Mouse (Mus musculus): ENCODE data around the gene Mier3. TPM values are rescaled to one million over a fixed set of nuclear protein-coding genes. Genes with fewer than 3 reads are reported as not detected.

Gene Mier3
- polyA plus RNA-seq, 1 experiment from 2014 or later, result 14.3 TPM

DNA sequence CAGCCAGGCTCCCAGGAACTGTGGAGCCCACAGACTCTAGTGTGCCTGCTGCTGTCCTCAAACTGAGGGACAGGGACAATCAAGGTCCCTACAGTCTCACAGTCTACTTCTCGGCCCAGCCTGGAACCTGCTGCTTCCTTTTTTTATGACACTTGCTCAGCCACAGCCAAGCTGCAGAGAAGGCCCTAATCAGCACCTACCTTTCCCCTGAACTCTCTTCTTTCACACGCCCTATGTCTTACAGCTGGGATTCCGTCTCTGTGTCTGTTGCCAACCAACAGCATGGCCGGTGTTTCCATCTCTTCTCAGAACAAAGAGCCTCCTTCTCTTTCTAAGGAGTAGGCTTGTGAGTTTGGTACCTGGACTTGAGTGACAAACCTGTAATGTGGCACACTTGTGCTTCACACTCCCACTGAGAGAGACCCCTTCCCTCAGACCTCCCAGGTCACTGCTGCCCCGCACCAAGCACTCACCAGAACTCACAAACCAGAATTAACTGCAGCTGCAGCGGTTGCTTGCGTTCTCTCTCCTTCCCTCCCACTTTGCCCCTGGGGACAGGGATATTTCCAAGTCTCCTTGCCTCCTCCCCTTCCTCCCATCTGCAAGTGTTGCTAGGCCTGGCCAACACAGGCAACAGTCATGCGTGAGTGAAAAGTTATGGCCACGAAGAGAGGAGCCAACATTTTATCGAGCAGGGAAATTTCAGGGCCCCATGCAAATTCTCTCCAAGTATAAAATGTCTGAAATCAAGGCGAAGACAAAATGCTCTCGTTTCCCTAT lies 22.1 kb upstream of the Mier3 start:
- Histone ChIP-seq H3K9me3 (replicated peaks) (no peaks in the 10 kb centered on the region), H3K4me1 (replicated peaks) (peaks cover 59% of the 10 kb centered on the region), H3K36me3 (replicated peaks) (no peaks in the 10 kb centered on the region), H3K27me3 (no peaks in the 10 kb centered on the region), H3K9ac (no peak overlapping the region), H3K4me2 (no peak overlapping the region), H3K27ac (replicated peaks) (peak overlapping the region; percentile 64), H3K4me3 (replicated peaks) (no peak overlapping the region)
- ATAC-seq (ENCODE audit: insufficient read depth), result no peak
- WGBS (ENCODE audit: insufficient replicate concordance), result 63% methylated on average over 12 of the region's 12 CpGs

DNA sequence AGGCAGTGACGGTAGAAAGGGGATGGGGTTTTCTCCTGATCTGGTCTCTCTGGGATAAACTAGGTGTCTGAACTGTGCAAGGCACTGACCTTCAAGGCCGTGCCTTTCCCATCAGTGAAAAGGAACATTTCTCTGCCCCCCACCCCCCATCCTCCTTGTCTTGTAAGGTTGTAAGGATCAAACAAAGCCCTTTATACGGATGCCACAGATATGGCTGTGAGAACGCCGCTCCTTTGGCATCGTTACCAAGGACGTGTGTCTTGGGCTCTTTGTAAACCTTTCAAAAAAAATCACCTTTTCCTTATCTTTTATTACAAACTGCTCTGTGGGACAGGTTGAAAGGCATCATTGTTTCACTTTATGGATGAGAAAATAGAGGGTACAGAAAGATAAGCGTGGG lies 21.3 kb upstream of the Mier3 start:
- no peak overlapping the region for H3K27ac ChIP-seq (replicated peaks)
- H3K36me3 ChIP-seq (replicated peaks), result no peaks in the 10 kb centered on the region
- H3K4me3 ChIP-seq (replicated peaks), result no peak overlapping the region
- no peak overlapping the region for H3K9ac ChIP-seq
- H3K27me3 ChIP-seq, result 0 out of 2 replicates have a peak, but pooled peaks cover 2% of the 10 kb centered on the region
- H3K9me3 ChIP-seq (replicated peaks), result no peaks in the 10 kb centered on the region
- no peak overlapping the region for H3K4me2 ChIP-seq
- ATAC-seq (ENCODE audit: insufficient read depth), result no peak
- peaks cover 59% of the 10 kb centered on the region for H3K4me1 ChIP-seq (replicated peaks)
- 80% methylated on average over 8 of the region's 8 CpGs for WGBS (ENCODE audit: insufficient replicate concordance)

DNA sequence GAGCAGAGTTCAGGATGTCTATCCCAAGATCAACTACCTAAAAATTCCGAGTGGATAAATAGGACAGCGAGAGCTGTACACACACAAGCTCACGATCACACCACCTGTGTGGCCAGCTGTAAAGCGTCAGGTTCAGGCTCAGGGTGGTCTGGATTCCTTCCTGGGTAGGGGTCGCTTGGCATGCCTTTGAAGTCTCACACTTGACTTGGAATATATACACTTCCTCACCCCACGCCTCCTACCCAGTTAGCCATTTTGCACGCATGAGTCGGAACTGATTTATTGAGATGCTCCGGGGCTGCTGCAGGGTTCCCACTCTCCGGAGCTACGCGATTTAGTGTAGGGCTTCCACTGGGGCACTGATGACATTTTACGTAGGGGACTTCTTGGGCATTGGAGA lies 20.7 kb upstream of the Mier3 start:
- 81% methylated on average over 13 of the region's 13 CpGs for WGBS (ENCODE audit: insufficient replicate concordance)
- H3K27me3 ChIP-seq, result 0 out of 2 replicates have a peak, but pooled peaks cover 7% of the 10 kb centered on the region
- peaks cover 55% of the 10 kb centered on the region for H3K4me1 ChIP-seq (replicated peaks)

DNA sequence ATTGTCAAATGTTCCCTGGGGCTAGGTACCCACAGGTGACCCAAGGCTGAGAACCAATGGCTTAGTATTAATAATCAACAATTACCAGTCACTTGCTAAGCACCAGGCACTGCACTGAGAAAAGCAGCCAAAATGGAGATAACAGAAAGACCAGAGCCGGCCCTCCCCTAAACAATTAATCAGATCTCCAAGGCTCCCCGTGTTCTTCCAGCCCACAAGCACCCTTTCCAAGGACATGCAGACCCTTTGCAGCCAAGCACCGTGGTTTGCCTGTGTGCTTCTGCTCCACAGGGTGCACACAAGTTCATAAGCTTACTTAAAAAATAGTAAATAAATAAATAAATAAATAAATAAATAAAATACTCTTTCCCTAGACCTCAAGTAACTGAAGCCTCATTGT lies 20.2 kb upstream of the Mier3 start:
- H3K9me3 ChIP-seq (replicated peaks), result no peaks in the 10 kb centered on the region
- WGBS (ENCODE audit: insufficient replicate concordance), result 26% methylated on average over 3 of the region's 3 CpGs
- H3K4me1 ChIP-seq (replicated peaks), result peaks cover 50% of the 10 kb centered on the region
- no peak for ATAC-seq (ENCODE audit: insufficient read depth)
- no peak overlapping the region for H3K4me3 ChIP-seq (replicated peaks)
- H3K27me3 ChIP-seq, result 0 out of 2 replicates have a peak, but pooled peaks cover 12% of the 10 kb centered on the region
- no peaks in the 10 kb centered on the region for H3K36me3 ChIP-seq (replicated peaks)
- no peak overlapping the region for H3K27ac ChIP-seq (replicated peaks)
- no peak overlapping the region for H3K4me2 ChIP-seq
- no peak overlapping the region for H3K9ac ChIP-seq

More for the DNA sequence above, 20.7 kb upstream of the Mier3 start:
- Histone ChIP-seq H3K9ac (no peak overlapping the region), H3K36me3 (replicated peaks) (no peaks in the 10 kb centered on the region), H3K9me3 (replicated peaks) (no peaks in the 10 kb centered on the region), H3K27ac (replicated peaks) (no peak overlapping the region), H3K4me3 (replicated peaks) (no peak overlapping the region), H3K4me2 (no peak overlapping the region)
- no peak for ATAC-seq (ENCODE audit: insufficient read depth)

DNA sequence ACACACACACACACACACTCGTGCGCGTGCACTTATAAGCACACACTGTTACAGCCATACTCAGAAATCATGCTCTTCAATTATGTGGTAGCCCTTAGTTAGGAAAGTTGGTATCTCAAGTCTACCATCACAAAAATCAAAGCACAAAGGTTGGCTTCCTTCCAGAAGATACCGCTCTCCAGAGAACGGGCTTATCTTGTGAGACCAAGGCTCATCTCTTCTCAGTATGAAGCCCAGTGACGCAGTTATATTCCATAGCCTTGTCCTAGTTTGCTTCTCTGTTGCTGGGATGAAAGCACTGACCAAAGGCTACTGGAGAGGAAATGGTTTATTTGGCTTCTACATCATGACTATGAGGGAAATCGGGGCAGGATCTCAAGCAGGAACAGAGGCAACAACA lies 12.8 kb upstream of the Mier3 start:
- Histone ChIP-seq H3K4me1 (replicated peaks) (no peaks in the 10 kb centered on the region), H3K27me3 (0 out of 2 replicates have a peak, but pooled peaks cover 18% of the 10 kb centered on the region), H3K9me3 (replicated peaks) (no peaks in the 10 kb centered on the region), H3K9ac (no peak overlapping the region), H3K36me3 (replicated peaks) (no peaks in the 10 kb centered on the region), H3K4me3 (replicated peaks) (no peak overlapping the region), H3K27ac (replicated peaks) (no peak overlapping the region), H3K4me2 (no peak overlapping the region)
- 69% methylated on average over 7 of the region's 7 CpGs for WGBS (ENCODE audit: insufficient replicate concordance)
- no peak for ATAC-seq (ENCODE audit: insufficient read depth)

DNA sequence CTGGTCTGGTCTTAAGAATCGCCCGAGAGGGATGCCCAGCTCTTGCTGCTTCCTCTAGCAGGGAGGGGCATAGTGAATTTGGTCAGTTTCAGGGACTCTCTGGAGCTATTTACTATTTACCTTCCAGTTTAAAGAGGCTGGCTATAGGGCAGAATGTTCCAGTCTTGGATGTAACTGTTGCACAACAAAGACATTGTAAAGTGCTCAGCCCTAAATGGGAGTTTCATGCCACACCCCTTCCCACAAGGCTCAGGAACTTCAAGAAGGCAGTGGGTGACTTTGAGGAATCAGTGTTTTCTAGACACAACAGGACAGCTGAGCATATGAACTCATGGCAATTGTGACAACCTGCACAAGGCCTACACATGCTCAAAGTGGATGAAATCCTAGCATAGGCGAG lies 3.9 kb upstream of the Mier3 start:
- 57% methylated on average over 3 of the region's 3 CpGs for WGBS (ENCODE audit: insufficient replicate concordance)

DNA sequence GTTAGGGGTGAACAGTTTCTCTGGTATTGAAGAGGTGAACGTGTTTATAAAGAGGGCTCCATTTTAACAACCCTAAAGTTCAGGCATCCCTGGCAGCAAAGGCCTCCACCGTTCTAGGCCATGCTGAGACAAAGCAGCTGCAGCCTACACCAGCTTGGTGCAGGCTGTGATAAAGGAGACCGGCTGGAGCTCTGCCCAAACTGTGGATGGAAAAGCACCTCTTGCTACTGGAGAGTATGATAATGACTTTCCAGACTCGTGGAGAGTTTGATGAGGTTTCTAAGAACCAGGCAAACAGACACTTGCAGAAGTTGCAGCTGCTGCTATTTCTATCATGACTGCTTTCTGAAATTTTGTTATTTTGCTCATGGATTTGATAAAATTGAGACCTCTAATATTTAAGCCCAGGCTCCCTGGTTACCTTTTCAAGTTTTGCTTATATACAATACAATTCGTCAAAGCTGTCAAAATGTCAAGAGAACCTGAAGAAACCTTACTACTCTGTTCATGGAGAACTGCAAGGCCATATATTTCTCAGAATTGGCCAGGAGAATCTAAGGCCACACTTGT lies 3.4 kb downstream of the Mier3 start:
- H3K9ac ChIP-seq, result 0 out of 2 replicates have a peak overlapping the region, but pooled peaks have one; percentile 3
- H3K4me3 ChIP-seq (replicated peaks), result no peak overlapping the region
- H3K27me3 ChIP-seq, result no peaks in the 10 kb centered on the region
- H3K36me3 ChIP-seq (replicated peaks), result peaks cover 5% of the 10 kb centered on the region
- peak overlapping the region; percentile 96 for H3K27ac ChIP-seq (replicated peaks)
- WGBS (ENCODE audit: insufficient replicate concordance), result 31% methylated on average over 5 of the region's 5 CpGs
- peak; percentile 21 for ATAC-seq (ENCODE audit: insufficient read depth)
- H3K4me1 ChIP-seq (replicated peaks), result peaks cover 40% of the 10 kb centered on the region
- H3K9me3 ChIP-seq (replicated peaks), result no peaks in the 10 kb centered on the region
- peak overlapping the region; percentile 97; the same call in 1 of the 2 replicates for H3K4me2 ChIP-seq

More for the DNA sequence above, 3.9 kb upstream of the Mier3 start:
- H3K36me3 ChIP-seq (replicated peaks), result no peaks in the 10 kb centered on the region
- no peak for ATAC-seq (ENCODE audit: insufficient read depth)
- peaks cover 3% of the 10 kb centered on the region for H3K4me1 ChIP-seq (replicated peaks)
- no peak overlapping the region for H3K4me3 ChIP-seq (replicated peaks)
- no peak overlapping the region for H3K4me2 ChIP-seq
- no peaks in the 10 kb centered on the region for H3K27me3 ChIP-seq
- H3K27ac ChIP-seq (replicated peaks), result no peak overlapping the region
- H3K9me3 ChIP-seq (replicated peaks), result no peaks in the 10 kb centered on the region
- no peak overlapping the region for H3K9ac ChIP-seq

DNA sequence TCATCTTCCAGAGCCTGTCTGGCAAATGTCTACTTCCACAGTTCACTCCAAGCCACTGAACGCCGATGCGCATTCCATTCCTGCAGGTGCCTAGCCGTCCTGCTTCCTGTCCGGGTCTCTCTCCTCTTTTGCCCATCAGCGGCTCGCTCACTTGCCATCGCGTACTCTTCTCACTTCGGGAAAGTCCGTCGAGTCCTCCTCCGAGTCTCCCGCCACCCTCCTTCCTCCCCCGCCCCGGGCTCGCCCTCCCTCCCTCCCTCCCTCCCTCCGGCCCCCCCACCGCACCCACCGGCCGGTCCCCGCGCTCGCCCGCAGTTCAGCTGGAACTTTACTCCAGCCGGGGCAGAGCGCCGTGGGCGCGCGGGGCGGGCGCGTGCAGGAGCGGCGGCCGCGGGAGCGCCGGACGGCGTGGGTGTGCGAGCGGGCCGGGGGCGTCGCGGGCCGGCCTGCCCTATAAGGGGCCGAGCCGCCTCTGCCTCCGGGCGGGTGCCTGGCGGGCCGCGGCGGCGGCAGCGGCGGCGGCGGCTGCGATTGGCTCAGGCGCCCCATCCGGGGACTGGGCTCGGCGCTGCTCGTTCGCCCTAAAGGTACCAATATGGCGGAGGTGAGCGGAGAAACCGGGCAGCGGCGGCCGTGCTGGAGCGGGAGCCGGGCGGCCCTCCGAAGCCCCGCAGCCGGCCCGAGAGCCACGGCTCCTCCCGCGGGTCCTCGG lies 5.1 kb downstream of the Mier3 start:
- peak overlapping the region; percentile 97 for H3K4me3 ChIP-seq (replicated peaks)
- H3K4me2 ChIP-seq, result peak overlapping the region; percentile 97
- H3K27ac ChIP-seq (replicated peaks), result peak overlapping the region; percentile 96
- H3K9me3 ChIP-seq (replicated peaks), result no peaks in the 10 kb centered on the region
- H3K4me1 ChIP-seq (replicated peaks), result peaks cover 40% of the 10 kb centered on the region
- peak; percentile 88 for ATAC-seq (ENCODE audit: insufficient read depth)
- under 1% methylated on average over 77 of the region's 86 CpGs for WGBS (ENCODE audit: insufficient replicate concordance)
- peak overlapping the region; percentile 98 for H3K9ac ChIP-seq
- no peaks in the 10 kb centered on the region for H3K27me3 ChIP-seq
- H3K36me3 ChIP-seq (replicated peaks), result peaks cover 16% of the 10 kb centered on the region

DNA sequence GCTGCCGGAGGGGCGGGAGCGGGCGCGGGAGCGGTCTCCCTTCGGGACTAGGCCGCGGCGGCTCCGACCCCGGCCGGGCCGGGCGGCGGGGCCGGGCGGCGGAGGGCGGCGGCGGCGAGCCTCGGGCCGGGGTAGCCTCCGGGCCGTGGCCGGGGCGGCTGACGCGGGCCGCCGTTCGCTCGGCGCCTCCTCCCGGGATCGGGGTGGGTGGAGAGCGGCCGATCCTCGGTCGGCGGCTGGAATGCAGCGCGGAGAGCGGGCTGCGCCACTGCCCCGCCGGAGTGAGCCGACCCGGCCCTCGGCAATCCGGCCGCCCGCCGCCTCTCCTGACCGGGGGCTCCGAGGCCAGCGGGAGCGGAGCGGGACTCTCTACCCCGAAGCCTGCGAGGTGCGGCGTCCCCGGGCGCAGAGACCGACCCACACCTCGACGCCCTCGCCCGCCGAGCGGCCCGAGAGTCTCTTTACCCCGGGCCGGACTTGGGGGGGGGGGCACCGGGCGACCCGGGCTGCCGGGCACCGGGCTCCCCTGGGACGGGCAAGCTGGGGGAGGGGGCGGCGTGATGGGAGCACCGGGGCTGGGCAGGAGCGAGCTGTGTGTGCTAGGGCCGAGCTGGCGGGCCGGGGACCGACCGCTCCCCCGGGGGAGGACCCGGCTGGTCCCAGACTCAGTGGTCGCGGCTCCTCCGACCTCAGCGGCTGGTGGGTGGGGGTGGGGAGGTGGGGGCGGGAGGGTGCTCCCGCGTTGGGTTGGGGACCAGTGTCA lies 5.9 kb downstream of the Mier3 start:
- H3K27ac ChIP-seq (replicated peaks), result peak overlapping the region; percentile 96
- WGBS (ENCODE audit: insufficient replicate concordance), result 1% methylated on average over 76 of the region's 101 CpGs

DNA sequence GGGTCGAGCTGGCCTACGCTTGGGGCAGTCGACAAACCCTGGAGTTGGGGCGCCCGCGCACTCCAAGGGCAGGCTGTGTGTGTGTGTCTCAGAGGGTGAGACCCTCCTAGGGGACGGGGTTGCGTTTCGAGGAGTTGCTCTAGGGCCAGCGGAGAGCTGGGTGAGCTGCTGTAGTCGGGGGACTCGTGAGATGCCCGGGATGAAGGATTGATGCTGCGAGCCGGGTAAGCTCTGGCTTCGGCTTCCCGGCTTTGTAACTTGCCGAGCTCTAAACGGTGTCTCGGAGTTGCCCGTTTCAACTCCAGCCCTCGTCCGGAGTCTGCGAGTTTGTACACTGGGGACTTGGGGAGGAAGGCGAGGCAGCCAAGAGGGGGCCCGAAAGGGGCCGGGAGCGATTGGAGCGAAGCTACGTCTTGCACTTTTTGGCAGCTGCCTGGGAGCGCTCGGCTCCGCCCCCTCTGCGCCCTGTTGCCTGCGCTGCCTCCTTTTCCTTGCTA lies 6.6 kb downstream of the Mier3 start:
- under 1% methylated on average over 35 of the region's 35 CpGs for WGBS (ENCODE audit: insufficient replicate concordance)
- Histone ChIP-seq H3K4me3 (replicated peaks) (peak overlapping the region; percentile 97), H3K4me1 (replicated peaks) (peaks cover 40% of the 10 kb centered on the region), H3K36me3 (replicated peaks) (peaks cover 30% of the 10 kb centered on the region), H3K9me3 (replicated peaks) (no peaks in the 10 kb centered on the region), H3K4me2 (peak overlapping the region; percentile 97), H3K9ac (peak overlapping the region; percentile 98), H3K27ac (replicated peaks) (peak overlapping the region; percentile 96), H3K27me3 (no peaks in the 10 kb centered on the region)
- peak; percentile 56 for ATAC-seq (ENCODE audit: insufficient read depth)

More for the DNA sequence above, 5.9 kb downstream of the Mier3 start:
- Histone ChIP-seq H3K4me2 (peak overlapping the region; percentile 97), H3K4me1 (replicated peaks) (peaks cover 40% of the 10 kb centered on the region), H3K36me3 (replicated peaks) (peaks cover 24% of the 10 kb centered on the region), H3K27me3 (no peaks in the 10 kb centered on the region), H3K9me3 (replicated peaks) (no peaks in the 10 kb centered on the region), H3K4me3 (replicated peaks) (peak overlapping the region; percentile 97), H3K9ac (peak overlapping the region; percentile 98)
- ATAC-seq (ENCODE audit: insufficient read depth), result peak; percentile 68
